Mouse (Mus musculus) heart, postnatal 0 days (tissue): ENCODE measurements around the gene Cib4. TPM values are rescaled to one million over a fixed set of nuclear protein-coding genes. Genes with fewer than 3 reads are reported as not detected.
A peak's percentile ranks its signal among the peaks of the same experiment; 100 is the strongest.

Experiments
- ATAC-seq: fragments of 200-750 bp; cut with Nextera tagmentation; 2 replicates; pipeline ENCODE4 v1.8.0; 2017; ENCODE audit warnings: low read depth, moderate number of reproducible peaks, moderate library complexity; ENCODE audit not compliant: insufficient read depth
- DNase-seq: peaks from one replicate; pipeline ENCODE4 v3.0.0-alpha.2; 2016; ENCODE audit warnings: low spot score
- H3K27ac ChIP-seq: fragments of 300-500 bp; sonication (generic); 2 replicates; pipeline ENCODE4 v1.5.1; 2014; ENCODE audit warnings: low read depth, mild to moderate bottlenecking
- H3K27me3 ChIP-seq: fragments of 300-500 bp; sonication (generic); 2 replicates; pipeline ENCODE4 v1.6.1; 2014; ENCODE audit warnings: low read length, mixed read lengths; ENCODE audit not compliant: control insufficient read depth, insufficient read depth
- H3K36me3 ChIP-seq: fragments of 300-500 bp; sonication (generic); replicated peaks from 2 replicates; pipeline ENCODE4 v1.6.1; 2014; ENCODE audit warnings: low read length, mixed read lengths; ENCODE audit not compliant: control insufficient read depth, insufficient read depth
- H3K4me1 ChIP-seq: fragments of 300-500 bp; sonication (generic); 2 replicates; pipeline ENCODE4 v1.6.1; 2014; ENCODE audit warnings: antibody characterized with exemption; ENCODE audit not compliant: control insufficient read depth, insufficient read depth
- H3K4me2 ChIP-seq: fragments of 300-500 bp; sonication (generic); 2 replicates; pipeline ENCODE4 v1.6.1; 2014; ENCODE audit warnings: low read depth, mild to moderate bottlenecking, low read length, moderate library complexity
- H3K4me3 ChIP-seq: fragments of 300-500 bp; sonication (generic); 2 replicates; pipeline ENCODE4 v1.5.1; 2014; ENCODE audit warnings: low read depth, low read length
- H3K9ac ChIP-seq: fragments of 300-500 bp; sonication (generic); replicated peaks from 2 replicates; pipeline ENCODE4 v1.6.1; 2014; ENCODE audit warnings: low read depth, low read length, mixed read lengths
- H3K9me3 ChIP-seq: fragments of 300-500 bp; sonication (generic); replicated peaks from 2 replicates; pipeline ENCODE4 v1.6.1; 2016; ENCODE audit warnings: low read length; ENCODE audit not compliant: control insufficient read depth
- CTCF ChIP-seq: IDR thresholded peaks from 2 replicates; pipeline ENCODE4 v1.5.1; 2016; ENCODE audit warnings: antibody characterized with exemption, control low read depth, low read depth
- EP300 ChIP-seq: IDR thresholded peaks from 2 replicates; pipeline ENCODE4 v1.6.1; 2016; ENCODE audit warnings: antibody characterized with exemption, low read depth
- WGBS: fragments of 180-500 bp; shearing (Covaris S2); extraction: QIAGEN DNeasy Blood & Tissue Kit; methylation state at CpG from one replicate; pipeline ENCODE4 v1.1.7; 2014; 5-methylcytosine and 5-hydroxymethylcytosine counted together
- polyA plus RNA-seq: library from polyadenylated mRNA; unstranded; fragments of >200 nt; fragmentation: Nextera tagmentation; extraction: Ambion mirVana; gene quantifications from 2 replicates; pipeline ENCODE4 v1.2.1, GENCODE M21; 2015
- total RNA-seq: library from RNA; depleted of rRNA; stranded (reverse); fragments of >200 nt; gene quantifications from 2 replicates; pipeline ENCODE4 v1.2.3, GENCODE M21; 2014; ENCODE audit warnings: low replicate concordance; rRNA removed

Cib4 gene
- total and polyA plus RNA-seq, 2 experiments from 2014 or later: not detected

DNA sequence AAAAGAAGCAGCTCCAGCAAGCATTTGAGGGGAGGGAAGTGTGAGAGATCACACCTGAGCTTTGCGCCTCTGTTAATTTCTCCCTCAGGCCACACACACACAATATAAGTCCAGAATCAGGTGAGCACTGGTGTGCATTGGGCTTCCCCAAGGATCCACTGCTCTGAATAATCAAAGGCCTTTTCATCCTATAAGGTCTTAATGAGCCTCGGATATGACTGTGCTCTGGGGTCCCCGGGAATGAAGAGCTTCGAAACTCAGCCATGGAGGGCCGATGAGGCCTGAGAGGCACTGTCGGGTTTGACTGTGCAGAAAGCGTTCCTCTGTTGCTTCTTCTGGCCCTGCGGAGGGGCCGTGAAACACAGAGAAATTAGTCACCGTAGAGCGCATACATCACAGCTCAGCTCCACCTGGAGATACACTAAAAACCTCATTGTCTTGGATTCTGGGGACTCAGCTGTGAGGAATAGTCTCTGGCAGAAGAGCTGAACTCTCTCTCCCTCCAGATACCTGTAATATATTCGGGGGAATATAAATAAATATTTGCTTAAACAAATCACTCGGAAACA lies 101.2 kb downstream of the Cib4 start:
- no peak for DNase-seq
- H3K27me3 ChIP-seq: no peaks in the 10 kb centered on the region
- WGBS: 85% methylated on average over 13 of the region's 13 CpGs
- H3K4me3 ChIP-seq: no peak overlapping the region
- no peaks in the 10 kb centered on the region for H3K4me1 ChIP-seq
- no peaks in the 10 kb centered on the region for H3K9me3 ChIP-seq
- TF ChIP-seq EP300: no peak
- TF ChIP-seq CTCF: no peak
- ATAC-seq: no peak
- no peak overlapping the region for H3K27ac ChIP-seq
- H3K9ac ChIP-seq: no peak overlapping the region
- no peaks in the 10 kb centered on the region for H3K36me3 ChIP-seq
- no peak overlapping the region for H3K4me2 ChIP-seq

DNA sequence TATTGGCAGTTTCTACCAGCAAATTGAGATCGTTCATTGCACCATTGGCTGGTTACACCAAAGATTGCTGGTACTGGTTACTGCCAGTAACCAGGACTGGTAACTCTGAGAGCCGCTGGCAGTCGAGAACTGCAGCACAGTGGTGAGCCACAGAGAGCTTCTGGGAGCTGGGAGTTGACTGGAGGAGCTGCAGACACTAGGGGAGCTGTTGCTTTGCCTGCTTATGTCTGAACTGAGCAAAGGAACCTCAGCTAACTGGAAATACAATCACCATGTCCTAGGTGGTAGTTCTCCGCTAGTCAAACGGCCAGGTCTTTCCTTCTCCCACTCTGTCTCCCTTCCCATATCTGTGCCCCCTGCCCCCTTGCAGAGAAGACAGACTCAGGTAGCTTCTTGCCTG lies 103.4 kb downstream of the Cib4 start:
- no peaks in the 10 kb centered on the region for H3K4me1 ChIP-seq
- DNase-seq (peak; percentile 31), ATAC-seq (no peak)
- H3K4me2 ChIP-seq: no peak overlapping the region
- TF ChIP-seq EP300 (no peak), CTCF (peak; percentile 51)
- H3K9ac ChIP-seq: no peak overlapping the region
- H3K4me3 ChIP-seq: no peak overlapping the region
- no peaks in the 10 kb centered on the region for H3K9me3 ChIP-seq
- H3K36me3 ChIP-seq: no peaks in the 10 kb centered on the region
- no peak overlapping the region for H3K27ac ChIP-seq
- WGBS: 60% methylated on average over 5 of the region's 5 CpGs
- H3K27me3 ChIP-seq: no peaks in the 10 kb centered on the region

DNA sequence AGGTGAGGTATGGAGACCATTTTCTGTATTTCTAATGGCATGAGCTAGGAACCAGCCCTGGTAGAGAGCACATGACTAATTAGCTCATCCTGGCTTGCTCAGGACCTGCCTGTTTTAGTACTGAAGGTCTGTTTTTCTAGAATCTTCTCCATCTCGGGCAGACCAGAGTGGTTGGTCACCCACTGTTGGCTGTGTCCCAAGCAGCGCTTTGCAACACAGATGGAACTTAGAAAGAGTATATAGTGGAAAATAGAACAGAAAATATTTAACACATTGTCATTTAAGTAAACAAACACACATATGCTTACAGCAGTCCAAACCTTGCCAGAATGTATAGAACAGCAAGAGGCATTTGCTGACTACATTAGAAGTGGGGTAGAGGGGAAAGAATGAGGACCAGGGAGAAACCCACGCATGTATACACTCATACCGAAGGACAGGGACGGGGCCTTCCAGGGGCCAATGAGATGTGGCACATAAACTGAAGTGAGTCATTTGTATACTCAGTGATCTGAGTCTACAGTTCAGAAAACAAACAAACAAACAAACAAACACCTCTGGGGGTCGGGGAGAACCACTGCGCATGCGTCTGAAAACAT lies 105.2 kb downstream of the Cib4 start:
- H3K27ac ChIP-seq: no peak overlapping the region
- H3K4me1 ChIP-seq: no peaks in the 10 kb centered on the region
- H3K4me2 ChIP-seq: no peak overlapping the region
- no peak for TF ChIP-seq EP300
- no peaks in the 10 kb centered on the region for H3K36me3 ChIP-seq
- no peaks in the 10 kb centered on the region for H3K9me3 ChIP-seq
- no peak overlapping the region for H3K4me3 ChIP-seq
- DNase-seq (no peak), ATAC-seq (no peak)
- no peaks in the 10 kb centered on the region for H3K27me3 ChIP-seq
- 79% methylated on average over 8 of the region's 8 CpGs for WGBS
- no peak overlapping the region for H3K9ac ChIP-seq

DNA sequence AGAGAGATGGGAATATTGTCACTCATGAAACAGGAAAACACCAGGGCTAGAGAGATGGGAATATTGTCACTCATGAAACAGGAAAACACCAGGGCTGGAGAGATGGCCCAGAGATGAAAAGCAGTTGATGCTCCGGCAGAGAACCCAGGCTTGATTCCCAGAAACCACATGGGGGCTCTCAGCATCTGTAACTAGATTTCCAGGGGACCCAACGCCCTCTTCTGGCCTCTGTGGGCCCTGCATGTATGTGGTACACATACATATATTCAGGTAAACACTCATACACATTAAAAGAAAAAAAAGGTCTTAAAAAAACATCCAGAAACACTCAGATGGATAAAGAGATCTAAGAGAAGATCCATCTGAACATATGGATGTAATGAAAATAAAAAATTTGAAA lies 106.7 kb downstream of the Cib4 start:
- Histone ChIP-seq H3K9ac (no peak overlapping the region), H3K4me3 (no peak overlapping the region), H3K27ac (no peak overlapping the region), H3K27me3 (no peaks in the 10 kb centered on the region), H3K4me2 (no peak overlapping the region), H3K36me3 (no peaks in the 10 kb centered on the region), H3K4me1 (no peaks in the 10 kb centered on the region), H3K9me3 (no peaks in the 10 kb centered on the region)
- no peak for TF ChIP-seq CTCF
- no peak for TF ChIP-seq EP300
- ATAC-seq: no peak
- 51% methylated on average over 2 of the region's 2 CpGs for WGBS
- no peak for DNase-seq

Other genes with a start within 250 kb of the Cib4 start
- 0.04 TPM in 1 of 2 replicates, not detected in the other for gene Otof, start 83.9 kb downstream of the Cib4 start, total RNA-seq
- gene Otof, start 83.9 kb downstream of the Cib4 start, polyA plus RNA-seq: 0.03 and 0.04 TPM in 2 replicates
- gene 1700001C02Rik, start 79.8 kb downstream of the Cib4 start, total RNA-seq: not detected in 2 replicates
- gene 1700001C02Rik, start 79.8 kb downstream of the Cib4 start, polyA plus RNA-seq: 0.67 TPM in 1 of 2 replicates, not detected in the other
- 55.5 and 70.0 TPM in 2 replicates for gene Kcnk3, start 42.3 kb upstream of the Cib4 start, total RNA-seq
- 36.4 and 45.3 TPM in 2 replicates for gene Kcnk3, start 42.3 kb upstream of the Cib4 start, polyA plus RNA-seq
- gene Slc35f6, start 102.1 kb upstream of the Cib4 start, total RNA-seq: 61.3 and 86.8 TPM in 2 replicates
- gene Slc35f6, start 102.1 kb upstream of the Cib4 start, polyA plus RNA-seq: 30.5 and 31.7 TPM in 2 replicates
- gene Cenpa, start 120.9 kb upstream of the Cib4 start, total RNA-seq: 87.9 and 158 TPM in 2 replicates
- 128 and 158 TPM in 2 replicates for gene Cenpa, start 120.9 kb upstream of the Cib4 start, polyA plus RNA-seq
- gene Dpysl5, start 165.7 kb upstream of the Cib4 start, total RNA-seq: 3.7 and 4.7 TPM in 2 replicates
- gene Dpysl5, start 165.7 kb upstream of the Cib4 start, polyA plus RNA-seq: 0.71 and 0.83 TPM in 2 replicates